Mouse (Mus musculus) layer of hippocampus, adult 9-11 months (tissue): ENCODE results near the gene Ptrh1.
A peak's percentile ranks its signal among the peaks of the same experiment; 100 is the strongest.

Source experiments
- DNase-seq: peaks from one replicate; pipeline ENCODE4 v3.0.0; 2022

Ptrh1 gene

GRCm38 (mm10) chr2:32775359-32776074 is at the start of gene Ptrh1, which contains the start of gene Ttc16:
Gene Ptrh1, plus strand, starts transcription at chr2:32775786.
Gene Ttc16, minus strand, starts transcription at chr2:32775633.
- DNase-seq = peak; percentile 97

GRCm38 (mm10) chr2:32727435-32727834 is 48.2 kb upstream of the Ptrh1 start:
- peak; percentile 92 for DNase-seq

GRCm38 (mm10) chr2:32728463-32728862 is 47.1 kb upstream of the Ptrh1 start:
- DNase-seq = no peak

GRCm38 (mm10) chr2:32729547-32729946 is 46.0 kb upstream of the Ptrh1 start:
- DNase-seq = no peak

- no peak for DNase-seq
Observed at GRCm38 (mm10) chr2:32730854-32731253, 44.7 kb upstream of the Ptrh1 start.

- no peak for DNase-seq
Observed at GRCm38 (mm10) chr2:32731911-32732310, 43.7 kb upstream of the Ptrh1 start.

- no peak for DNase-seq
Observed at GRCm38 (mm10) chr2:32732695-32733094, 42.9 kb upstream of the Ptrh1 start.

- DNase-seq = no peak
Observed at GRCm38 (mm10) chr2:32734480-32734879, 41.1 kb upstream of the Ptrh1 start.

- DNase-seq = no peak
Observed at GRCm38 (mm10) chr2:32734933-32735332, 40.7 kb upstream of the Ptrh1 start.

- no peak for DNase-seq
Observed at GRCm38 (mm10) chr2:32736306-32736829, 39.2 kb upstream of the Ptrh1 start.

- DNase-seq = no peak
Observed at GRCm38 (mm10) chr2:32737008-32737407, 38.6 kb upstream of the Ptrh1 start.

- DNase-seq = no peak
Observed at GRCm38 (mm10) chr2:32739311-32739710, 36.3 kb upstream of the Ptrh1 start.

GRCm38 (mm10) chr2:32740916-32741272 is 34.7 kb upstream of the Ptrh1 start, which contains the start of gene 6330409D20Rik:
Gene 6330409D20Rik, minus strand, starts transcription at chr2:32741016.
- DNase-seq = no peak

GRCm38 (mm10) chr2:32741273-32742172 is 34.1 kb upstream of the Ptrh1 start:
- DNase-seq = peak; percentile 42

GRCm38 (mm10) chr2:32742173-32742531 is 33.4 kb upstream of the Ptrh1 start:
- peak; percentile 80 for DNase-seq

- DNase-seq = no peak
Observed at GRCm38 (mm10) chr2:32744272-32744982, 31.2 kb upstream of the Ptrh1 start.

GRCm38 (mm10) chr2:32749082-32749481 is 26.5 kb upstream of the Ptrh1 start:
- no peak for DNase-seq

GRCm38 (mm10) chr2:32750199-32750598 is 25.4 kb upstream of the Ptrh1 start:
- no peak for DNase-seq

- DNase-seq = no peak
Observed at GRCm38 (mm10) chr2:32750887-32751664, 24.5 kb upstream of the Ptrh1 start.

GRCm38 (mm10) chr2:32751665-32752033 is 23.9 kb upstream of the Ptrh1 start:
- no peak for DNase-seq

GRCm38 (mm10) chr2:32752181-32752580 is 23.4 kb upstream of the Ptrh1 start:
- DNase-seq = no peak

GRCm38 (mm10) chr2:32756674-32757055 is 18.9 kb upstream of the Ptrh1 start:
- DNase-seq = no peak
